Mouse (Mus musculus): Measurements from ENCODE around the gene Krt8. TPM values are rescaled to one million over a fixed set of nuclear protein-coding genes. Genes with fewer than 3 reads are reported as not detected.
A peak's percentile ranks its signal among the peaks of the same experiment; 100 is the strongest.

The Krt8 gene
- total RNA-seq (2021) = 10 to 100 TPM; 12.1 to 24.2 TPM
- long read RNA-seq, experiment 1, transcript Krt8-201 (9 exons, 1,958 nt) = major isoform, 31 of 51 reads
- long read RNA-seq, experiment 1, partial matches to known transcripts = 20 of 51 reads
- long read RNA-seq, experiment 1, other reads (novel, unspliced or antisense) = 0 of 51 reads
- long read RNA-seq, experiment 2, transcript Krt8-201 (9 exons, 1,958 nt) = major isoform, 9 of 22 reads
- long read RNA-seq, experiment 2, partial matches to known transcripts = 12 of 22 reads
- long read RNA-seq, experiment 2, other reads (novel, unspliced or antisense) = 1 of 22 reads

- no peak for DNase-seq
These were observed at the start of gene Krt8 for GRCm38 (mm10) chr15:102004189-102004588. TSS of gene Krt8 (minus strand) at chr15:102004482.

DNA sequence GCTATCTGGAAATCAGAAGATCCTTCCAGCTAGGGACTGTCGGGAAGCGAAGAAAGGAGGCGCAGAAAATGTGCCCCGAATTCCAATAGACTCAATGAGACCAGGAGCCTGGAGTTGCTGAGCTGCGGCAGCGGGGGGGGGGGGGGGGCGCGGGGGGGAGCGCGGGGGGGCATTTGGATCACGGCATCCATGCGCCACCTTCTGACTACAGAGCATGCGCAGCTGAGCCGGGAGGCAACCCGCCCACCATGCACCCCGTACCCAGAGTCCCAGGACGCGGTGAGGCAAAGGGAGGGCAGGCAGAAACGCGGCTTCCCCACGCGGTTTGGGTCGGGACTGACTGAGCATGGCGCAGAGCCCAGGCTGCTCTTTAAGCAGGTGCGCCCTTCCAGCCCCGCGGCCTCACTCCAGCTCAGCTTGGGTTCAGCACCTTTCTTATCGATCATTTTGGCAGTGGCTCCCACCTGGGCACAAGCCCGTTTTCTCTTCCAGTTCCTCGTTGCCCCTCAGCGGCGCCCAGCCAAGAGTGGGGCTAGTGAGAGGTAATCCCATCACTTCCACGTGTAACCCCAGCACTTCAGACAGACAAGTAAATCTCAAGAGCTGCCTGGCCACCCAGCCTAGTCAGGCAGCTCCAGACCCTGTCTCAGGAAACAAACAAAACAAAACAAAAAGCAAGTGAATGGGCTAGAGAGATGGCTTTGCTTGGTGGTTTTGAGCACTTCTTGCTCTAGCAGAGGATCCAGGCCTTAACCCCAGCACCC lies 47.8 kb upstream of the Krt8 start:
- peak; percentile 72 for DNase-seq

- DNase-seq = no peak
These were observed 45.6 kb upstream of the Krt8 start for GRCm38 (mm10) chr15:102049871-102050270.

DNA sequence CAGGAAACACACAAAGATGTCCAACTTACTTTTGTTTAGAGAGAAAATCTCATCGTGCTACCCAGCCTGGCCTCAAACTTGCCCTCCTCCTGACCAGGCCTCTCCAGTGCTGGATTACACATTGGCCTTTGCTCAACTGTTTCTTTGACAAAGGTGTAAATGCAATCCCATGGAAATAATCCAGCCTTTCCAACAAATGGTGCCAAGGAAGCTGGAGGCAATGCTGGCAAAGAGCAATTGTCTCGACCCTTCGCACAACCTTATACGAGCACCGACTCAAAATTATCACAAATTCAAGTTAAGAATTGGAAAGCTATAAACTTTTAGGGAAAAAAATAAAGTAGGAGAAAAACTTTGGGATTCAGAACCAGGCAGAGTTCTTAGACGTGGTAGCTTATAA lies 43.7 kb upstream of the Krt8 start:
- no peak for DNase-seq

GRCm38 (mm10) chr15:102045691-102046090 lies 41.4 kb upstream of the Krt8 start:
- no peak for DNase-seq

GRCm38 (mm10) chr15:102044745-102045144 lies 40.5 kb upstream of the Krt8 start:
- DNase-seq = no peak

- no peak for DNase-seq
These were observed 37.7 kb upstream of the Krt8 start for GRCm38 (mm10) chr15:102041951-102042350.

DNA sequence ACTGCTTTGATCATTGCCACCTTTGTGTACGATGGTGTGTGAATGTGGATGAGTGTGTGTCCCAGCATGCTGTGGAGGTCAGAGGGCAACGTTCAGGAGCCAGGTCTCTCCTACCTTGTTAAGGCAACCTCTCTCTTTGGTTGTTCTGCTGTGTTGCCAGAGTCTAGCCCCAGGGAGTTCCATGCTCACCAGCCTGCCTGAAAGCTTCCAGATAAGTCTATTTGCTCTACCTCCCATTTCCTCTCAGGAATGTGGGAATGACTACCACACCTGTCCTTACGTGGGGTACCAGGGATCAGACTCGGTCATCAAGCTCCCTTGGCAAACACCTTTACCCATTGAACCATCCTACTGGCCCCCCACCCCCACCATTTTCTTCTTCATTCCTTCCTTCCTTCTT lies 36.0 kb upstream of the Krt8 start:
- DNase-seq = no peak

- DNase-seq = no peak
These were observed 30.1 kb upstream of the Krt8 start for GRCm38 (mm10) chr15:102034121-102035053.

DNA sequence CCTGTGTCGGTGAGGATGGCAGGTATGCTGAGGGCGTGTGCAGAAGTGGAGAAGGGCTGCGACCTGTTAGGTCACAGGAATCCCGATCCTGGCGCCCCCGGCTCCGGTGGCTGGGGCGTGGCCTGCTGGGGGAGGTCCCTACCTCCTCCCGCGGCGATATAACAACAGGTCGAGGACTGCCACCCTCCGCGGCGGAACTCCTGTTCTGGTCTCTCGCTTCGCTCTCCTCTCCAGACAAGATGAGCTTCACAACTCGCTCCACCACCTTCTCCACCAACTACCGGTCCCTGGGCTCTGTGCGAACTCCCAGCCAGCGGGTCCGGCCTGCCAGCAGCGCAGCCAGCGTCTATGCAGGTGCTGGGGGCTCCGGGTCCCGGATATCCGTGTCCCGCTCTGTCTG lies 23.8 kb upstream of the Krt8 start, which contains the start of gene Krt18:
Gene Krt18 (plus strand): TSS at position 141 of the 400 bp plus-strand sequence.
- peak; percentile 25 for DNase-seq

DNA sequence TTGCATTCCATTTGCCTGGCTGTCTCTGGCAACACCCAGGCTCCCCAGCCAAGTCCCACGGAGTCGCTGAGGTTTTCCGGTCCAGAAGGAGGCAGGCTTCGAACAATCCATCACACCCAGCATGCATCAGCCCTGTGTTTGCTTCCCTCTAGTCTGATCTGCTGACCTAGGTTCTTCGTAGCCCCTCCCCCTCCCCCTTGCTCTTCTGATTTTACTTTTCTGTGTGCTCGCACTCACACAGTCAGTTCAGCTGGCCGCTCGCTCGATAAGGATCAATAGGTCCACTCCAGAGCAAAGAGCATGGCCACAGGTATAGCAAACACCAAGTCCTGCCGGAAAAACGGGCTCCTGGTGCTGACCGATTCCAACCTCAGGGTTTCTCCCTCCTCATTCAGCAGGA lies 22.1 kb upstream of the Krt8 start:
- DNase-seq = peak; percentile 23

DNA sequence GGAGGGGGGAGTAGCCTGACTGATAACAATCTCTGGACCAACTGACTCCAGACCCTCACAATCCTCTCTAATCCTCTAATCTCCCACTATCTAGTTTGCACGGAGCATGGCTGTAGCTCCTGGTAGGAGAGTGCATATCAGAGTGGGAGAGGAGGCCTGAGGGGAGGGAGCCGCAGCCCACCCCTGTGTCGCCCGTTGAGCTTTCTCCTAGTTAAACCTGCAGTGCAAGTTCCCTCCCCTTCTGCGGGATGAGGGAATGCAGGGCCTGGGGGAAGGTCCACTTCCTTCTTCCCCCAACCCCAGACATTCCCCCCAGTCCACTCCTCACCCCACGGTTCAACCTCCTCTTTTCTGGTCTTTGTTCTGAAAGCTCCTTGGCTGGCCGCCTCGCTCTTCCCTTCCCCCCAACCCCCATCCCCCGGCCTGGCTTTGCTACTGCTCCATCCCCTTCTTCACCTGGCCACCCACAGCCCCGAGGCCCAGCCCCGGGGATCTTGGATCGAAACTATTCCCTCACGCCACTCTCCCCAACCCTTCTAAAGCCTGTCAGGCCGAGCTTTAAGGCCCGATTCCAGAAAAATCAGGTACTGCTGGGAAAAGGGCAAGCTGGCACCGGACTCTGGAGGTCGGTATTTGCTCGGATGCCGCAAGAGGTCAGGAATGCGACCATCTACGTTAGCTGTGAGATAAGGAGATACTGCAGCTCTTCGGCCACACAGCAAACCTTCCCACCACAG lies 21.0 kb upstream of the Krt8 start:
- DNase-seq = peak; percentile 13

- no peak for DNase-seq
These were observed 19.6 kb upstream of the Krt8 start for GRCm38 (mm10) chr15:102023888-102024287.

- DNase-seq = peak; percentile 19
These were observed 18.2 kb upstream of the Krt8 start for GRCm38 (mm10) chr15:102022481-102022880.

DNA sequence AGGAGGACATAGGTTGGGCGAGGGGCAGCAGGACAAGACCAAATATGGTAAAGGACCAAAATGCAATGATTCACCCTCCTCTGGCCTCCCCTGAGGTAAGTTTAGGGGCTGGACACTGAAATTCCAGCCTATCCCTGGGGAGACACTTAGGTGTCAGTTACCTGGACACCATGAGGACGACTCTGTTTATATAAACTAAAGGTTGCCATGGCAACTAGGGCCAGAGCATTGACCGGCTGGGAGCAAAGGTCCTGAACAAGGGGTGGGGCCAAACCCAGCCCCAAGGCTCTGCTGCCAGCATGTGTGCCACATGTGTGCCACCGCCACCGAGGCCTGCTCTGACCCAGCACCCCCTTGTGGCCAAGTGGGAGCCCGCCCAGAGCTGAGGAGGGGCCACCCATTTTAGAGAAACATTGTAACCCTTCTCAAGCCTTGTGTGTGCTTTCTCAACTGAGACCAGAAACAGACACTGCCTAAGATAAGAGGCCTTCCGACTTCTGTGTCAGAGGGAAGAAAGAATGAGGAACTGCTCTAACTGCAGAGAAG lies 13.7 kb upstream of the Krt8 start:
- peak; percentile 41 for DNase-seq

DNA sequence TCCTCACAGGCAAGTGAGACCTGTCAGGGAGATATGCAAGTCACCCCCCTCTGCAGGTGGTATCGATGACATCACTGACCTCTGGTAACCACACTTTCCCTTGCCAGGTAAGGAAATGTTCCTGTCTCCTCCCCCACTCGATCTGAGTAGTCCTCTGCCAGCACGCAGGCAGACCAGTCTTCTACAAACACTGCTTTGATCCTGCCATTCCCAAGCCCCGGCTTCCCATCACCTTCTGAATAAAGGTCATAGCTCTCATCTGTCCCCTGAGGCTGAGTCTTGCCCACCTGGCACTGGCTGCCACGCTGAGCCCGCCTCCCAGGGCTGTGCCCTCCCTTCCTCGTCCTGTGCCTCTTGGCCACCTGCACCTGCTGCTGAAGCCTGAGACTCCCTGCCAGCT lies 12.5 kb upstream of the Krt8 start:
- DNase-seq = no peak

GRCm38 (mm10) chr15:102016096-102016495 lies 11.8 kb upstream of the Krt8 start:
- DNase-seq = peak; percentile 18

- DNase-seq = no peak
These were observed 10.6 kb upstream of the Krt8 start for GRCm38 (mm10) chr15:102014848-102015247.

DNA sequence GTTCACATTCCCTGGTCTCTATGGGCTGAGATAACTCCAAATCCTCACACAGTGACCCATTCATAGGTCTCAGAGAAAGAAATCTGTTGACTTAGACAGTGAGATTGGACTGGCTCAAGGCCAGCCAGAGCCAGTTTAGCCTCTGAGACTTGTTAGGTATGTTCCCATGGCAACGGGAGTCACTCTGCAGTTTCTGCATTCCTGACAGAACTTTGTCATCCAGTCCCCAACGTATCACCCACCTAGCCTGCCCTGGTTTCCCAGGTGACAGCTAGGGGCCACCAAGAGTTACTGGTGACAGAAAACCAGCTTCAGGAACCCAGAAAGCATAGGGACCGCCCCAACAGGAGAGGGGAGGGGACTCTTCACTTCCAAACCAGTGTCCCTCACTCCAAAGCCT lies 9.4 kb upstream of the Krt8 start:
- peak; percentile 33 for DNase-seq

- no peak for DNase-seq
These were observed 8.0 kb upstream of the Krt8 start for GRCm38 (mm10) chr15:102012260-102012765.

- DNase-seq = no peak
These were observed 6.4 kb upstream of the Krt8 start for GRCm38 (mm10) chr15:102010569-102011245.

All from adrenal gland, postnatal 10 days (tissue).